Mouse (Mus musculus) heart, embryonic 11.5 days (tissue): ENCODE results near the gene Atp6v1g2. TPM values are rescaled to one million over a fixed set of nuclear protein-coding genes. Genes with fewer than 3 reads are reported as not detected.

ENCODE experiments used
- ATAC-seq: fragments of 200-750 bp; cut with Nextera tagmentation; replicated peaks from 2 replicates; pipeline ENCODE4 v1.8.0; 2017; ENCODE audit warnings: moderate library complexity; ENCODE audit not compliant: insufficient number of reproducible peaks, low FRiP score, low TSS enrichment
- H3K27ac ChIP-seq: fragments of 300-500 bp; sonication (generic); 2 replicates; pipeline ENCODE4 v1.5.1; 2014; ENCODE audit warnings: mild to moderate bottlenecking, low read depth, low read length
- H3K27me3 ChIP-seq: fragments of 300-500 bp; sonication (generic); 2 replicates; pipeline ENCODE4 v1.6.1; 2014; ENCODE audit warnings: mild to moderate bottlenecking, low read length, mixed read lengths; ENCODE audit not compliant: control insufficient read depth, insufficient read depth
- H3K36me3 ChIP-seq: fragments of 300-500 bp; sonication (generic); 2 replicates; pipeline ENCODE4 v1.6.1; 2014; ENCODE audit warnings: mild to moderate bottlenecking, low read length, moderate library complexity, mixed read lengths; ENCODE audit not compliant: control insufficient read depth, insufficient read depth
- H3K4me1 ChIP-seq: fragments of 300-500 bp; sonication (generic); 2 replicates; pipeline ENCODE4 v1.6.1; 2014; ENCODE audit warnings: low read length; ENCODE audit not compliant: control insufficient read depth, insufficient read depth
- H3K4me2 ChIP-seq: fragments of 300-500 bp; sonication (generic); 2 replicates; pipeline ENCODE4 v1.6.1; 2014; ENCODE audit warnings: mild to moderate bottlenecking, moderate library complexity
- H3K4me3 ChIP-seq: fragments of 300-500 bp; sonication (generic); 2 replicates; pipeline ENCODE4 v1.5.1; 2014; ENCODE audit warnings: low read depth, low read length
- H3K9ac ChIP-seq: fragments of 300-500 bp; sonication (generic); 2 replicates; pipeline ENCODE4 v1.6.1; 2014; ENCODE audit warnings: mild to moderate bottlenecking, low read depth, low read length, moderate library complexity
- H3K9me3 ChIP-seq: fragments of 300-500 bp; sonication (generic); replicated peaks from 2 replicates; pipeline ENCODE4 v1.6.1; 2016; ENCODE audit warnings: low read length; ENCODE audit not compliant: control insufficient read depth
- WGBS: fragments of 180-500 bp; shearing (Covaris S2); extraction: QIAGEN DNeasy Blood & Tissue Kit; methylation state at CpG from one replicate; pipeline ENCODE4 v1.1.7; 2014; ENCODE audit not compliant: insufficient replicate concordance; 5-methylcytosine and 5-hydroxymethylcytosine counted together
- polyA plus RNA-seq: library from polyadenylated mRNA; unstranded; fragments of >200 nt; fragmentation: Nextera tagmentation; extraction: Ambion mirVana; gene quantifications from 2 replicates; pipeline ENCODE4 v1.2.1, GENCODE M21; 2014

The Atp6v1g2 gene
- polyA plus RNA-seq, 1 experiment from 2014 or later = 10.1 TPM

DNA sequence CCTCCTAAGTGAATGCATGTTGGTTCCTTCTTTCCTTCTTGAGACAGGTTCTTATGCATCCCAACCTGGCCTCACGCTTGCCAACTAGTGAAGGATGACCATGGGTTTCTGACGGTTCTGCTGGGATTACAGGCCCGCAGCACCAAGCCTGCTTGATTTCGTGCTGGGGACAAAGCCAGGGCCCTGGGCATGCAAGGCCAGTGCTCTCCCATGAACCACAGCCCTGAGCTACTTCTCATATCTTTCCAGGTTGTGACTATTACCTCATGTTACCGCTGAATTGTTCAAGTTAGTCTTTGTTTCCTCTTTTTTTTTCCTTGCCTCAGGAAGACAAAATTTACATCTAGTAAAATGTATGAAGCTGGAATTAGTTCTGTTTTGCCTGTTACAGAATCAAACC, 40.5 kb upstream of the Atp6v1g2 start:
- H3K4me1 ChIP-seq = peaks cover 9% of the 10 kb centered on the region; the same call in 1 of the 2 replicates
- peaks cover 36% of the 10 kb centered on the region for H3K27me3 ChIP-seq
- ATAC-seq = no peak

DNA sequence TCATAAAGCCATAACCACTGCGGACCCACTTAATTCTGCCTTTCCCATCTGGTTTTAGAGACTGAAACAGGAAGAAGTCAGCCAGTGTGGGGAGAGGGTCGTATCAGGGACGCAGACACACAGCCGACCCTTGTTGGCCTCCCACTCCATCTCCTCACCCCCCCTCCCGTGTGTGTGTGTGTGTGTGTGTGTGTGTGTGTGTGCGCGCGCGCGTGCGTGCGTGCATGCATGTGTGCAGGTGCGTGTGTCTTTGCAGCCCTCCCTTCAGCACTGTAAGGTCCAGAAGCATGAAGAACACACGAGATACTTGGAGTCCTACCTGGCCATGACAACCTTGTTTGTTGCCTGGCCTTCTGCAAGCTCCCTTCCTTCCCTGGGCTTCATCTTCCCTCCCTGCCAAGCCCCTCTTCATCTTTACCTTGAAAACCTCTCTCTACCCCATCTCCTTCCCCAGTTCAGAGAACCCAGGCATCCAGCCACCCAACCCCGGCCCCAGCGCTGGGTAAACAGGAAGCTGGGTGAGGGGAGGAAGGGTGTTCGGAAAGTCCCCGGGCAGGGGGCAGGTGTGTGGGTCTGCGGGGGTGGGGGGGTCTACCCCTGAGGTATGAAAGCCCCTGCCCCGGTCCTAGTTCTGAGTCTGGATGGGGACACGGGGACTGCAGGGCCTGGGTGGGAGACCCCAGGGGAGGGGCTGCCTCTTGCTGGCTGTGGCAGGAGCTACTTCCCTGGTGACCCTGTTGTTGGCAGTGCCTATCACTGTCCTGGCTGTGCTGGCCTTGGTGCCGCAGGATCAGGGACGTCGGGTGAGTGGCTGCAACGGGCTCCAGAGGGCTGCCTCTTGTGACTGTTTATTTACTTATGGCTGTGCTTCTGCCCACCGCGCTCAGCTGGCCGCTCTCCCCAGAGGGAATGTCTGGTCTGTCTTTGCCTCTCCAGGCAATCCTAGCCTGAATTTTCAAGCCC, 39.3 kb upstream of the Atp6v1g2 start, which contains the start of gene Ltb:
Gene Ltb (plus strand): TSS at position 559 of the 963 bp plus-strand sequence.
- H3K9ac ChIP-seq = no peak within 1 kb of the TSS
- no peaks in the 10 kb centered on the region for H3K9me3 ChIP-seq
- H3K27me3 ChIP-seq = peaks cover 42% of the 10 kb centered on the region
- H3K4me1 ChIP-seq = peaks cover 9% of the 10 kb centered on the region; the same call in 1 of the 2 replicates
- no peak within 1 kb of the TSS for H3K27ac ChIP-seq
- 40% methylated on average over 22 of the region's 28 CpGs for WGBS
- H3K36me3 ChIP-seq = no peaks in the 10 kb centered on the region
- peak within 1 kb of the TSS; percentile 49; the same call in 1 of the 2 replicates for H3K4me3 ChIP-seq
- no peak for ATAC-seq
- peak within 1 kb of the TSS; percentile 85 for H3K4me2 ChIP-seq

More for the DNA sequence above, 40.5 kb upstream of the Atp6v1g2 start:
- H3K4me3 ChIP-seq = no peak overlapping the region
- no peaks in the 10 kb centered on the region for H3K36me3 ChIP-seq
- WGBS = 77% methylated on average over 5 of the region's 5 CpGs
- no peak overlapping the region for H3K4me2 ChIP-seq
- H3K27ac ChIP-seq = no peak overlapping the region
- no peaks in the 10 kb centered on the region for H3K9me3 ChIP-seq
- H3K9ac ChIP-seq = no peak overlapping the region

DNA sequence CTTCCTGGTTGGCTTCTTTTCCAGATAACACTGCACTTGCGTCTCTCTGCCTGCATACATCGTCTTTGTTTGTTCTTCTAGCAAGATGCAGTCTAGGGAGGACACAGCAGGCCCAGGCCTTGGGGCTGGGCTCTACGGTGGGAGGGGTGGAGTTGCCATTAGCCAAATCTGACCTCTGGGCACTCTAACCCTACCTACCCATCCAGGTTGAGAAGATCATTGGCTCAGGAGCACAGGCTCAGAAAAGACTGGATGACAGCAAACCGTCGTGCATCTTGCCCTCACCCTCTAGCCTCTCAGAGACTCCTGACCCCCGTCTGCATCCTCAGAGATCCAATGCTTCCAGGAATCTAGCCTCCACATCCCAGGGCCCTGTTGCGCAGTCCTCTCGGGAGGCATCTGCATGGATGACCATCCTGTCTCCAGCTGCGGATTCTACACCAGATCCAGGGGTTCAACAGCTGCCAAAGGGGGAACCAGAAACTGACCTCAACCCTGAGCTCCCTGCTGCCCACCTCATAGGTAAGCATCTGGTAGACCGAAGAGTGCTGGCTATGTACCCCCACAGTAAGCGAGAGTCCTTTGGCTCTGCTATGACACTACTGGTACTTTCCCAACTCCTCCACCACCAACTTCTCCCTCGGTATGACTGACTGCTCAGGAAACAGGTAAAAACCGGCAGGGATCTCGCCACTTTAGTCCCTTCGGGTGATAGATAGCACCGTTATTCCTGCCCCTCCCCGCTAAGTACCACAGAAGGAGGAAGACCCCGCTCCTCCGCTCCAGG, 38.4 kb upstream of the Atp6v1g2 start:
- peaks cover 44% of the 10 kb centered on the region for H3K27me3 ChIP-seq
- no peak for ATAC-seq

DNA sequence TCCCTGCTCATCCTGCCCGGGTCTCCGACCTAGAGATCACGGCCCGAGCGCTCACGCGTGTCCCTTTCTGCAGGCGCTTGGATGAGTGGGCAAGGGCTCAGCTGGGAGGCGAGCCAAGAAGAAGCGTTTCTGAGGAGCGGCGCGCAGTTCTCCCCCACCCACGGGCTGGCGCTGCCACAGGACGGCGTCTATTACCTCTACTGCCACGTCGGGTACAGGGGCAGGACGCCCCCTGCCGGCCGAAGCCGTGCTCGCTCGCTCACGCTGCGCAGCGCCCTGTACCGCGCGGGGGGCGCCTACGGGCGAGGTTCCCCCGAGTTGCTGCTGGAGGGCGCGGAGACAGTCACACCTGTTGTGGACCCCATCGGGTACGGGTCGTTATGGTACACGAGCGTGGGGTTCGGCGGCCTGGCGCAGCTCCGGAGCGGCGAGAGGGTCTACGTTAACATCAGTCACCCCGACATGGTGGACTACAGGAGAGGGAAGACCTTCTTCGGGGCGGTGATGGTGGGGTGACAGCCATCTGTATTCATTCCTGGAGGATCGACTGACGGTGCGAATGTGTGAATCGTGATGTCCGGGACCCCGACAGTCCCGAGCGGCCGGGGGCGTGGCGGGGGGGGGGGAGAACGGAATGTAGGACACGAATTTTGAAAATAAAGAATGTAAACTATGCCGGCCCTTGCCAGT, 37.7 kb upstream of the Atp6v1g2 start:
- peak; percentile 66; the same call in 1 of the 2 replicates for ATAC-seq
- Histone ChIP-seq H3K27me3 (peaks cover 50% of the 10 kb centered on the region), H3K4me2 (peak overlapping the region; percentile 85), H3K9me3 (no peaks in the 10 kb centered on the region), H3K36me3 (no peaks in the 10 kb centered on the region), H3K9ac (peak overlapping the region; percentile 63; the same call in 1 of the 2 replicates), H3K27ac (no peak overlapping the region), H3K4me3 (peak overlapping the region; percentile 49), H3K4me1 (peaks cover 9% of the 10 kb centered on the region; the same call in 1 of the 2 replicates)
- WGBS = 2% methylated on average over 66 of the region's 66 CpGs

More for the DNA sequence above, 38.4 kb upstream of the Atp6v1g2 start:
- peaks cover 9% of the 10 kb centered on the region; the same call in 1 of the 2 replicates for H3K4me1 ChIP-seq
- peak overlapping the region; percentile 63; the same call in 1 of the 2 replicates for H3K9ac ChIP-seq
- H3K27ac ChIP-seq = no peak overlapping the region
- peak overlapping the region; percentile 49 for H3K4me3 ChIP-seq
- H3K4me2 ChIP-seq = peak overlapping the region; percentile 85
- 34% methylated on average over 19 of the region's 19 CpGs for WGBS
- H3K36me3 ChIP-seq = no peaks in the 10 kb centered on the region
- no peaks in the 10 kb centered on the region for H3K9me3 ChIP-seq

DNA sequence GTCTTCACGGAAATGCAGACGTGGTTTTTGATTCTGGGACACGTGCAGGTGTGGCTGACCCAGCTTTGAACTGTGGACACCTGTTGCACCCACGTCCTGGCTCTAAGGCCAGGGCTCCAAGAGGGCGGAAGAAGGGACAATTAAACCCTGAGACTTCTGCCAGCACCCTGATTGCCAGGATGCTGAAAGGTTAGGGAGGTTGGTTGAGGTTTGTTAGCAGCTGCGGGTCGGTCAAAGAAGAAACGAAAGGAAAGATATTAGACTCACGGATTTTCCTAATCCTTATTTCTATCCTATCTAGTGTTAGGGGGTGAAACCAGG, 37.2 kb upstream of the Atp6v1g2 start:
- H3K4me2 ChIP-seq = peak overlapping the region; percentile 85

DNA sequence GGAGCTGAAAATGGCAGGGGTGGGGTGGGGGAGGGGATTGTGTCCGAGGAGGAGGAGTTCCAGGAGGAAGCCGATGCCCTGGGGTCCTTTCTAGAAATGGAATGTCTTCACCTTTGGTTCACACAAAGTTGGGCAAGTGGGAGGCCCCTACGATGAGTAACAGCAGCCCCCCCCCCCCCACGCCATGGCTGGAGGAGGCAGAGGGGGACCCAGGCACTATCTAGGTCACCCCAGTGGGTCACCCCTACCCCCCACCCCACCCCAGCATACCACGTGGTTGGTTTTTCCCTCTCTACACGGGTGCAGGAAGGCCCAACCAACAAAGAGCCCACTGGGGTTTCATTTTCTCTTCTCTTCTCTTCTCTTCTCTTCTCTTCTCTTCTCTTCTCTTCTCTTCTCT, 36.3 kb upstream of the Atp6v1g2 start:
- H3K9me3 ChIP-seq = no peaks in the 10 kb centered on the region
- no peak for ATAC-seq
- H3K4me1 ChIP-seq = peaks cover 9% of the 10 kb centered on the region; the same call in 1 of the 2 replicates
- H3K36me3 ChIP-seq = no peaks in the 10 kb centered on the region
- WGBS = 18% methylated on average over 5 of the region's 6 CpGs
- H3K4me3 ChIP-seq = no peak overlapping the region
- peaks cover 63% of the 10 kb centered on the region for H3K27me3 ChIP-seq
- no peak overlapping the region for H3K27ac ChIP-seq
- H3K4me2 ChIP-seq = no peak overlapping the region
- no peak overlapping the region for H3K9ac ChIP-seq

More for the DNA sequence above, 37.2 kb upstream of the Atp6v1g2 start:
- Histone ChIP-seq H3K36me3 (no peaks in the 10 kb centered on the region), H3K27me3 (peaks cover 55% of the 10 kb centered on the region), H3K9me3 (no peaks in the 10 kb centered on the region), H3K4me1 (peaks cover 9% of the 10 kb centered on the region; the same call in 1 of the 2 replicates), H3K27ac (no peak overlapping the region), H3K9ac (no peak overlapping the region), H3K4me3 (peak overlapping the region; percentile 49)
- no peak for ATAC-seq
- 29% methylated on average over 9 of the region's 9 CpGs for WGBS

DNA sequence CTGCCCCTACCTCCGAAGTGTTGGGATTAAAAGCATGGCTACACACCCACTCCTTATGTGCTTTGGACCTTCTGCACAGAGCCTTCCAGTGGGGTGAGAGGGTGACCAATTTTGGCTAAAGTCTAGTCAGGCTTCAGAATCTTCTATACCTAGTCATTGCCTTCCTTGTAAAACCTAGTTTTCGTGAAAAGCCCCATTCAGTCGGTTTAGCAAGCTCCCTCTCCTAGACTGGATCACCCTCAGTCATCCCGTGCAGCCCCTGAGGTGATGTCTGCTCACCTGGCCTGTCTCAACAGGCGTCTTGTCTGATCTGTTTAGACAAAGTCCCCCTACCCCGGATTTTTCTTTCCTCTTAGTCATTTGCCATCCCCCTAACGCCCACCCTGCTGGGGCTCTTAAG, 35.4 kb upstream of the Atp6v1g2 start:
- WGBS = 53% methylated on average over 7 of the region's 7 CpGs
- Histone ChIP-seq H3K4me2 (no peak overlapping the region), H3K4me3 (no peak overlapping the region), H3K4me1 (peaks cover 9% of the 10 kb centered on the region; the same call in 1 of the 2 replicates), H3K9me3 (no peaks in the 10 kb centered on the region), H3K27ac (no peak overlapping the region), H3K9ac (no peak overlapping the region), H3K36me3 (no peaks in the 10 kb centered on the region), H3K27me3 (peaks cover 70% of the 10 kb centered on the region)
- no peak for ATAC-seq

DNA sequence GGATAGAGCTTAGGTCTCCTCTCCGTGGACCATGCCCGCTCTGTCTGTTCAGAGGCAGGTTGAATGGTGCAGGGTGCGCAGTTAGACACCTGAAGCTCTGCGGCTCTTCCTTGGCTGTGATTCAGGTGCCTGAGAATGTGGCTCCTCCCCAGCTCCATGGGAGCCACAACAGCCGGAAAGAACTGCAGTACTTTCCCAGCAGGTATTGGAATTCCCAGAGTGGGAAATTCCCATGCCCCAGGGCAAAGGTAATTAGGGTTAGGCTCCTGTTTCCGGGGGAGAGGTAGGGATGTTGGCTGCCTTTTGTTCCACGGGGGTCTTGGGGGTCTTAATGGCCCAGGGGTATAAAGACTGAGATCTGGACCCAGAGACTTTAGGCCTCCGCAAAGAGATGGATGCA, 34.5 kb upstream of the Atp6v1g2 start:
- H3K4me3 ChIP-seq = no peak overlapping the region
- H3K36me3 ChIP-seq = no peaks in the 10 kb centered on the region
- no peak for ATAC-seq
- peaks cover 9% of the 10 kb centered on the region; the same call in 1 of the 2 replicates for H3K4me1 ChIP-seq
- H3K27ac ChIP-seq = no peak overlapping the region
- H3K4me2 ChIP-seq = no peak overlapping the region
- no peak overlapping the region for H3K9ac ChIP-seq
- whole genome bisulfite sequencing = 30% methylated on average over 8 of the region's 8 CpGs
- peaks cover 77% of the 10 kb centered on the region for H3K27me3 ChIP-seq
- H3K9me3 ChIP-seq = no peaks in the 10 kb centered on the region
